Mouse (Mus musculus): Measurements from ENCODE around the gene Slc38a2. TPM values are rescaled to one million over a fixed set of nuclear protein-coding genes. Genes with fewer than 3 reads are reported as not detected.
A peak's percentile ranks its signal among the peaks of the same experiment; 100 is the strongest.

Slc38a2 gene
- 33.8 and 45.3 TPM in 2 replicates for polyA plus RNA-seq (2015; fragmentation: Nextera tagmentation; extraction: Ambion mirVana)

- Histone ChIP-seq H3K36me3 (peaks cover 34% of the 10 kb centered on the region), H3K4me1 (replicated peaks) (peaks cover 37% of the 10 kb centered on the region), H3K4me2 (peak within 1 kb of the TSS; percentile 93), H3K4me3 (replicated peaks) (peak within 1 kb of the TSS; percentile 95), H3K9ac (peak within 1 kb of the TSS; percentile 98), H3K27me3 (0 out of 2 replicates have a peak, but pooled peaks cover 11% of the 10 kb centered on the region), H3K9me3 (replicated peaks) (no peaks in the 10 kb centered on the region), H3K27ac (peak within 1 kb of the TSS; percentile 96)
- WGBS (ENCODE audit: insufficient replicate concordance) = under 1% methylated on average over 76 of the region's 76 CpGs
- ATAC-seq (ENCODE audit: low read depth) = peak; percentile 81
- DNase-seq = peak; percentile 85
Observed at GRCm38 (mm10) chr15:96699521-96700511, at the start of gene Slc38a2. TSS of gene Slc38a2 (minus strand) at chr15:96699730.

- ATAC-seq (ENCODE audit: low read depth) (no peak), DNase-seq (no peak)
- H3K27ac ChIP-seq = no peak overlapping the region; the same call in 1 of the 2 replicates
- H3K9ac ChIP-seq = no peak overlapping the region
- no peak overlapping the region for H3K4me3 ChIP-seq (replicated peaks)
- no peaks in the 10 kb centered on the region for H3K9me3 ChIP-seq (replicated peaks)
- H3K27me3 ChIP-seq = no peaks in the 10 kb centered on the region
- H3K36me3 ChIP-seq = no peaks in the 10 kb centered on the region
- peaks cover 32% of the 10 kb centered on the region for H3K4me1 ChIP-seq (replicated peaks)
- H3K4me2 ChIP-seq = no peak overlapping the region
- WGBS (ENCODE audit: insufficient replicate concordance) = 61% methylated on average over 10 of the region's 10 CpGs
Observed at GRCm38 (mm10) chr15:96749101-96749500, 49.6 kb upstream of the Slc38a2 start.

- no peak overlapping the region for H3K4me3 ChIP-seq (replicated peaks)
- no peaks in the 10 kb centered on the region for H3K27me3 ChIP-seq
- WGBS (ENCODE audit: insufficient replicate concordance) = 80% methylated on average over 11 of the region's 11 CpGs
- peaks cover 46% of the 10 kb centered on the region for H3K4me1 ChIP-seq (replicated peaks)
- no peak overlapping the region for H3K27ac ChIP-seq
- H3K9ac ChIP-seq = no peak overlapping the region
- DNase-seq (no peak), ATAC-seq (ENCODE audit: low read depth) (no peak)
- H3K4me2 ChIP-seq = no peak overlapping the region
- no peaks in the 10 kb centered on the region for H3K9me3 ChIP-seq (replicated peaks)
- H3K36me3 ChIP-seq = no peaks in the 10 kb centered on the region
Observed at GRCm38 (mm10) chr15:96747551-96747950, 48.0 kb upstream of the Slc38a2 start.

GRCm38 (mm10) chr15:96746986-96747385 lies 47.5 kb upstream of the Slc38a2 start:
- H3K9ac ChIP-seq = no peak overlapping the region
- H3K27ac ChIP-seq = no peak overlapping the region
- ATAC-seq (ENCODE audit: low read depth) (no peak), DNase-seq (no peak)
- H3K4me3 ChIP-seq (replicated peaks) = no peak overlapping the region
- H3K9me3 ChIP-seq (replicated peaks) = no peaks in the 10 kb centered on the region
- no peak overlapping the region for H3K4me2 ChIP-seq
- H3K36me3 ChIP-seq = no peaks in the 10 kb centered on the region
- H3K4me1 ChIP-seq (replicated peaks) = peaks cover 46% of the 10 kb centered on the region
- 67% methylated on average over 6 of the region's 6 CpGs for WGBS (ENCODE audit: insufficient replicate concordance)
- no peaks in the 10 kb centered on the region for H3K27me3 ChIP-seq

- Histone ChIP-seq H3K27ac (no peak overlapping the region), H3K9me3 (replicated peaks) (no peaks in the 10 kb centered on the region), H3K4me2 (no peak overlapping the region), H3K9ac (no peak overlapping the region), H3K36me3 (no peaks in the 10 kb centered on the region), H3K4me1 (replicated peaks) (peaks cover 39% of the 10 kb centered on the region), H3K4me3 (replicated peaks) (no peak overlapping the region), H3K27me3 (no peaks in the 10 kb centered on the region)
- DNase-seq (no peak), ATAC-seq (ENCODE audit: low read depth) (no peak)
- WGBS (ENCODE audit: insufficient replicate concordance) = 65% methylated on average over 1 of the region's 1 CpGs
Observed at GRCm38 (mm10) chr15:96745299-96745698, 45.8 kb upstream of the Slc38a2 start.

GRCm38 (mm10) chr15:96744882-96745296 lies 45.4 kb upstream of the Slc38a2 start:
- Histone ChIP-seq H3K9ac (no peak overlapping the region), H3K27ac (peak overlapping the region; percentile 35; the same call in 1 of the 2 replicates), H3K4me3 (replicated peaks) (no peak overlapping the region), H3K27me3 (no peaks in the 10 kb centered on the region), H3K9me3 (replicated peaks) (no peaks in the 10 kb centered on the region), H3K4me1 (replicated peaks) (peaks cover 41% of the 10 kb centered on the region), H3K4me2 (peak overlapping the region; percentile 45), H3K36me3 (no peaks in the 10 kb centered on the region)
- ATAC-seq (ENCODE audit: low read depth) (no peak; the same call in 1 of the 2 replicates), DNase-seq (no peak)
- WGBS (ENCODE audit: insufficient replicate concordance) = 77% methylated on average over 5 of the region's 5 CpGs

GRCm38 (mm10) chr15:96744153-96744881 lies 44.8 kb upstream of the Slc38a2 start:
- Histone ChIP-seq H3K9ac (peak overlapping the region; percentile 30; the same call in 1 of the 2 replicates), H3K9me3 (replicated peaks) (no peaks in the 10 kb centered on the region), H3K27me3 (no peaks in the 10 kb centered on the region), H3K4me2 (peak overlapping the region; percentile 45), H3K4me1 (replicated peaks) (peaks cover 39% of the 10 kb centered on the region), H3K36me3 (no peaks in the 10 kb centered on the region), H3K27ac (peak overlapping the region; percentile 35), H3K4me3 (replicated peaks) (no peak overlapping the region)
- WGBS (ENCODE audit: insufficient replicate concordance) = 18% methylated on average over 18 of the region's 18 CpGs
- DNase-seq (peak; percentile 40), ATAC-seq (ENCODE audit: low read depth) (peak; percentile 78)

GRCm38 (mm10) chr15:96743257-96743656 lies 43.7 kb upstream of the Slc38a2 start:
- Histone ChIP-seq H3K27me3 (no peaks in the 10 kb centered on the region), H3K36me3 (no peaks in the 10 kb centered on the region), H3K9ac (no peak overlapping the region), H3K27ac (peak overlapping the region; percentile 35), H3K4me3 (replicated peaks) (no peak overlapping the region), H3K4me1 (replicated peaks) (peaks cover 37% of the 10 kb centered on the region), H3K4me2 (no peak overlapping the region), H3K9me3 (replicated peaks) (no peaks in the 10 kb centered on the region)
- no peak for DNase-seq
- 39% methylated on average over 6 of the region's 6 CpGs for WGBS (ENCODE audit: insufficient replicate concordance)
- ATAC-seq (ENCODE audit: low read depth) = peak; percentile 55

- peaks cover 40% of the 10 kb centered on the region for H3K4me1 ChIP-seq (replicated peaks)
- no peak for DNase-seq
- no peaks in the 10 kb centered on the region for H3K9me3 ChIP-seq (replicated peaks)
- WGBS (ENCODE audit: insufficient replicate concordance) = 73% methylated on average over 16 of the region's 16 CpGs
- no peaks in the 10 kb centered on the region for H3K27me3 ChIP-seq
- no peak overlapping the region for H3K9ac ChIP-seq
- peak; percentile 16; the same call in 1 of the 2 replicates for ATAC-seq (ENCODE audit: low read depth)
- no peaks in the 10 kb centered on the region for H3K36me3 ChIP-seq
- no peak overlapping the region for H3K4me2 ChIP-seq
- peak overlapping the region; percentile 35 for H3K27ac ChIP-seq
- H3K4me3 ChIP-seq (replicated peaks) = no peak overlapping the region
Observed at GRCm38 (mm10) chr15:96742591-96743241, 43.2 kb upstream of the Slc38a2 start.

GRCm38 (mm10) chr15:96740865-96741561 lies 41.5 kb upstream of the Slc38a2 start:
- Histone ChIP-seq H3K4me2 (no peak overlapping the region), H3K27ac (no peak overlapping the region), H3K4me3 (replicated peaks) (no peak overlapping the region), H3K27me3 (no peaks in the 10 kb centered on the region), H3K9me3 (replicated peaks) (no peaks in the 10 kb centered on the region), H3K4me1 (replicated peaks) (peaks cover 45% of the 10 kb centered on the region), H3K36me3 (no peaks in the 10 kb centered on the region), H3K9ac (no peak overlapping the region)
- DNase-seq (no peak), ATAC-seq (ENCODE audit: low read depth) (no peak)
- WGBS (ENCODE audit: insufficient replicate concordance) = 59% methylated on average over 7 of the region's 7 CpGs
